Mouse (Mus musculus) left cerebral cortex, postnatal 36 days (tissue): Measurements from ENCODE around the gene Samt2. TPM values are rescaled to one million over a fixed set of nuclear protein-coding genes. Genes with fewer than 3 reads are reported as not detected.
"Not testable (repeated sequence)": the region's sequence is repeated elsewhere in the genome, so short reads cannot be mapped to it uniquely, and the experiment has no call there.

Experiments used
- DNase-seq, 2 experiments: peaks; one replicate each; pipeline ENCODE4 v3.0.0; 2021 to 2022; ENCODE audit warnings: low spot score in 2 of 2, mixed read lengths in 1 of 2
- intact Hi-C: fragments of 180-260 bp; cut with DNase I; formaldehyde crosslinking; loops from one replicate; pipeline ENCODE4 v1.15.1; 2025
- total RNA-seq, 2 experiments: library from RNA; stranded (reverse); gene quantifications; 2 replicates each; pipeline ENCODE4 v1.2.3; 2021

Samt2 gene
- not detected for total RNA-seq

DNA sequence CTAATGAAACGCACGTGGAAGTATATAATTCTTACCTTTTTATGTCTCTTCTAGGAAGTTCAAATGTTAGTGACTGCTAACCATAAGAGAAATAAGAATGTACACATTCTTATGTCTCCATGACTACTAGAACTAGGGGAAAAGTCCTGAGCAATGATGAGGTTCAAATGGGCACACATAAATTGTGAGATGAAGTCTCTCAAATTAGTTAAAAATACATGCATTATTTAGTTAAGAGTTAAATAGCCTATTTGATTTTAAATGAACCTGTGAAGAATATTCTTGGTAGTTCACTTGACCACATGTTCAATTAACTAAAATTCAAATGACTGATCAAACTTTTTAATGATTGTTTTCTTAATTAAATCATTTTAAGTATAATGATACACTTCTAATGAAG lies at the start of gene Samt2:
Samt2 (minus strand) TSS at position 101 of the 400 bp plus-strand sequence.
- intact Hi-C loops, DNase-seq: not testable (repeated sequence)

Other genes with a start within 250 kb of the Samt2 start
- not detected for gene 4930524N10Rik, start 236.0 kb downstream of the Samt2 start, total RNA-seq
- not detected for gene Samt4, start 97.4 kb downstream of the Samt2 start, total RNA-seq